Mouse (Mus musculus): Measurements from ENCODE around the gene Caskin1. TPM values are rescaled to one million over a fixed set of nuclear protein-coding genes. Genes with fewer than 3 reads are reported as not detected.
A peak's percentile ranks its signal among the peaks of the same experiment; 100 is the strongest.

The Caskin1 gene
- polyA plus RNA-seq, 1 experiment, result 1.7 TPM

GRCm38 (mm10) chr17:24531064-24531463 is 42.7 kb downstream of the Caskin1 start:
- no peak for DNase-seq (ENCODE audit: low read depth)

- no peak for DNase-seq (ENCODE audit: low read depth)
These were observed 43.6 kb downstream of the Caskin1 start for GRCm38 (mm10) chr17:24532045-24532444.

- DNase-seq (ENCODE audit: low read depth), result peak; percentile 42
These were observed 44.9 kb downstream of the Caskin1 start for GRCm38 (mm10) chr17:24533099-24533992.

- no peak for DNase-seq (ENCODE audit: low read depth)
These were observed 45.8 kb downstream of the Caskin1 start, which contains the start of gene Rab26 for GRCm38 (mm10) chr17:24534160-24534718. Rab26 (minus strand) TSS chr17:24534210.

GRCm38 (mm10) chr17:24535300-24535699 is 46.9 kb downstream of the Caskin1 start:
- DNase-seq (ENCODE audit: low read depth), result no peak

GRCm38 (mm10) chr17:24537536-24537935 is 49.1 kb downstream of the Caskin1 start:
- no peak for DNase-seq (ENCODE audit: low read depth)

- no peak for DNase-seq (ENCODE audit: low read depth)
These were observed 50.5 kb downstream of the Caskin1 start for GRCm38 (mm10) chr17:24538950-24539349.

GRCm38 (mm10) chr17:24540375-24540774 is 52.0 kb downstream of the Caskin1 start:
- DNase-seq (ENCODE audit: low read depth), result no peak

GRCm38 (mm10) chr17:24544613-24545012 is 56.2 kb downstream of the Caskin1 start:
- no peak for DNase-seq (ENCODE audit: low read depth)

GRCm38 (mm10) chr17:24545247-24545646 is 56.8 kb downstream of the Caskin1 start:
- no peak for DNase-seq (ENCODE audit: low read depth)

- DNase-seq (ENCODE audit: low read depth), result no peak
These were observed 57.8 kb downstream of the Caskin1 start for GRCm38 (mm10) chr17:24546234-24546633.

- no peak for DNase-seq (ENCODE audit: low read depth)
These were observed 60.0 kb downstream of the Caskin1 start for GRCm38 (mm10) chr17:24548435-24548834.

GRCm38 (mm10) chr17:24548921-24549617 is 60.7 kb downstream of the Caskin1 start:
- DNase-seq (ENCODE audit: low read depth), result no peak

GRCm38 (mm10) chr17:24549618-24550415 is 61.4 kb downstream of the Caskin1 start, which contains the start of gene Pkd1:
Pkd1 (plus strand) TSS chr17:24549834.
- DNase-seq (ENCODE audit: low read depth), result peak; percentile 93

- DNase-seq (ENCODE audit: low read depth), result no peak
These were observed 62.1 kb downstream of the Caskin1 start for GRCm38 (mm10) chr17:24550416-24551049.

- no peak for DNase-seq (ENCODE audit: low read depth)
These were observed 62.6 kb downstream of the Caskin1 start for GRCm38 (mm10) chr17:24551050-24551444.

- DNase-seq (ENCODE audit: low read depth), result no peak
These were observed 68.7 kb downstream of the Caskin1 start for GRCm38 (mm10) chr17:24557091-24557490.
